Mouse (Mus musculus) embryonic facial prominence, embryonic 12.5 days (tissue): ENCODE results near the gene Klhl5. TPM values are rescaled to one million over a fixed set of nuclear protein-coding genes. Genes with fewer than 3 reads are reported as not detected.

Source experiments
- ATAC-seq: fragments of 200-750 bp; cut with Nextera tagmentation; 2 replicates; pipeline ENCODE4 v1.8.0; 2017; ENCODE audit not compliant: insufficient number of reproducible peaks, insufficient read depth, low FRiP score, low TSS enrichment
- H3K27ac ChIP-seq: fragments of 300-500 bp; sonication (generic); 2 replicates; pipeline ENCODE4 v1.5.1; 2016; ENCODE audit warnings: mild to moderate bottlenecking
- H3K27me3 ChIP-seq: fragments of 300-500 bp; sonication (generic); 2 replicates; pipeline ENCODE4 v1.6.1; 2016; ENCODE audit warnings: mild to moderate bottlenecking, moderate library complexity
- H3K36me3 ChIP-seq: fragments of 300-500 bp; sonication (generic); 2 replicates; pipeline ENCODE4 v1.6.1; 2016; ENCODE audit warnings: mild to moderate bottlenecking
- H3K4me1 ChIP-seq: fragments of 300-500 bp; sonication (generic); 2 replicates; pipeline ENCODE4 v1.6.1; 2016
- H3K4me2 ChIP-seq: fragments of 300-500 bp; sonication (generic); replicated peaks from 2 replicates; pipeline ENCODE4 v1.6.1; 2016; ENCODE audit warnings: mild to moderate bottlenecking, moderate library complexity
- H3K4me3 ChIP-seq: fragments of 300-500 bp; sonication (generic); 2 replicates; pipeline ENCODE4 v1.5.1; 2016; ENCODE audit warnings: mild to moderate bottlenecking
- H3K9ac ChIP-seq: fragments of 300-500 bp; sonication (generic); 2 replicates; pipeline ENCODE4 v1.6.1; 2016; ENCODE audit warnings: mild to moderate bottlenecking, moderate library complexity
- H3K9me3 ChIP-seq: fragments of 300-500 bp; sonication (generic); 2 replicates; pipeline ENCODE4 v1.6.1; 2016; ENCODE audit warnings: mild to moderate bottlenecking, moderate library complexity
- WGBS: fragments of 180-500 bp; shearing (Covaris S2); methylation state at CpG from one replicate; pipeline ENCODE4 v1.1.7; 2016; 5-methylcytosine and 5-hydroxymethylcytosine counted together
- polyA plus RNA-seq: library from polyadenylated mRNA; unstranded; fragments of >200 nt; fragmentation: Nextera tagmentation; extraction: Ambion mirVana; gene quantifications from 2 replicates; pipeline ENCODE4 v1.2.1, GENCODE M21; 2016

Gene Klhl5
- polyA plus RNA-seq: 23.5 and 24.0 TPM in 2 replicates

DNA sequence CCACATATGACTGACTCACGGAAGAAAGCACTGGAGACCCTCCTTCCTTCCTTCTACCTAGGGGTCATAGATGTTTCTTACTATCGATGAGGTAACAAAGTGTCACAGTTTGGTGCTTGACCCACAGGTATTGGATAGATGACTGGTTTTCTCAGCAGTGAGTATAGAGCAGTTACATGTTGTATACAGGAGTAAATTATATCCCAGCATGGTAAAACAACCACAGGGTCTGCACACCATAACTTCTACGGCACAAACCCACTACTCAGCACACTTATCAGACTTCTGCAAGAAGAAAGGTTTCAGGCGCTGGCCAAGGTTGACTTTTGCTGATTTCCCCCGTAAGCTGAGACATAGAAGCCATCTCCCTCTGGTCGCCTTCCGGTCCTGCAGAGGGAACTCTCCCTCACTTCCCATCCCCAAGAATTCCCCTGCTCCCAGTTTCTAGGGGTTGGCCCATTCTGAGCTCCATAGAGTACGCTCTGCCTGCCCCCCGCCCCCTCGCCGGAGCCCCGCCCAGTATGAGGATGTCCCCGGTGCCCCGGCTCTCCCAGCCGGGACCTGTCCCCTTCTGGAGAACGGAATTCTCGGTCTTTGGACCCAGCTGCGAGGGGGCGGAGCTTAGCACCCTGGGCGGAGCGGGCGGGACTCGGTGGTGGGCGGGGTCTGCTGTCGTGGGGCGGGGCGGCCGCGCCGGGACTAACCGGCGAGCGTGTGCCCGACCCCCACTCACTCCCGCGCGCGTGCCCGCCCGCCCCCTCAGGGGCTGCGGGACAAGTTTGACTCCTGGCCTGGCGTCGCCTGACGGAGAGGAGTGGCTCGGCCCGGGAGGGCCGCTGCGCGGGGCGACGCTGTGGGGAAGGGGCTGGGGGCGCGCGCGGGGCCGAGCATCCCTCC lies at the start of gene Klhl5:
TSS of gene Klhl5 (plus strand) at position 664 of the 897 bp plus-strand sequence.
- Histone ChIP-seq H3K27ac (peak within 1 kb of the TSS; percentile 83), H3K4me3 (peak within 1 kb of the TSS; percentile 81), H3K4me1 (no peaks in the 10 kb centered on the region; the same call in 1 of the 2 replicates), H3K9ac (peak within 1 kb of the TSS; percentile 86), H3K4me2 (peak within 1 kb of the TSS; percentile 64), H3K9me3 (no peaks in the 10 kb centered on the region), H3K36me3 (no peaks in the 10 kb centered on the region), H3K27me3 (no peaks in the 10 kb centered on the region)
- peak; percentile 93 for ATAC-seq
- 4% methylated on average over 46 of the region's 56 CpGs for whole genome bisulfite sequencing

DNA sequence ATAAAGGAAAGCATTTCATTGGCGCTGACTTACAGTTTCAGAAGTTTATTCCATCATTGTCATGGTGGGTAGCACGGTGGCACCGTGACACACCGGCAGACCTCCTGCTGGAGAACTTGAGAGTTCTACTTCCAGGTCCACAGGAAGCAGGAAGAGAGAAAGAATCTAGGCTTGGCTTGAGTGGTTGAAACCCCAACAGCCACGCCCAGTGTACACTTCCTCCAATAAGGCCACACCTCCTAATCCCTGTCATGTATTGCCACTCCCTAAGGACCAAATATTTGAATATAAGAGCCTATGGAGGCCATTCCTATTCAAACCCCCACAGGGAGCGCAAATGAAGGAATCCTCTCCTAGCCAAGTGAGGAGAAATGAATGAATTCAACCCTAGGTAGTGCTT lies 49.7 kb upstream of the Klhl5 start:
- no peaks in the 10 kb centered on the region for H3K4me1 ChIP-seq
- H3K36me3 ChIP-seq: no peaks in the 10 kb centered on the region
- no peak overlapping the region for H3K9ac ChIP-seq
- H3K27me3 ChIP-seq: no peaks in the 10 kb centered on the region
- no peak for ATAC-seq
- 92% methylated on average over 6 of the region's 6 CpGs for WGBS
- H3K4me3 ChIP-seq: no peak overlapping the region
- H3K27ac ChIP-seq: no peak overlapping the region
- no peak overlapping the region for H3K4me2 ChIP-seq
- H3K9me3 ChIP-seq: no peaks in the 10 kb centered on the region

DNA sequence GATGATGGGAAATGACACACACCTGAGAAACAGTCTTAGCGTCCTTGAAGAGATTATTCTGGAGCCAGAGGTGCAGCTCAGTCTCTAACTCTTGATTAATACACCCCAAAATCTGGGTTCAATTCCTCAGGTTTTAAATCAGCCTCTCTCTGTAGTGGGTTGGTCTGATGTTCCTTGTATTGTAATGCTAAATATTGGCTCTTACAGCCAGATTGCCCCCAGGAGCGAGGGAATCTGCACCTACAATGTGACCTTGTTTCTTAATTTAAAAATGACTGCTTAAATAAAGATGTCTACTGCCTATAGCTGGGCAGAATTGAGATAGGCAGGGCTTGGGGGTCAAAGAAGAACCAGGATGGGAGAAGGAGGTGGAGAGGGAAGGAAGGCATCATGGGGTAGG lies 47.5 kb upstream of the Klhl5 start:
- no peak overlapping the region for H3K4me3 ChIP-seq
- H3K27me3 ChIP-seq: no peaks in the 10 kb centered on the region
- H3K27ac ChIP-seq: no peak overlapping the region
- no peaks in the 10 kb centered on the region for H3K9me3 ChIP-seq
- no peak overlapping the region for H3K9ac ChIP-seq
- no peak for ATAC-seq
- no peak overlapping the region for H3K4me2 ChIP-seq
- H3K4me1 ChIP-seq: no peaks in the 10 kb centered on the region
- WGBS: 72% methylated on average over 2 of the region's 2 CpGs
- H3K36me3 ChIP-seq: no peaks in the 10 kb centered on the region

DNA sequence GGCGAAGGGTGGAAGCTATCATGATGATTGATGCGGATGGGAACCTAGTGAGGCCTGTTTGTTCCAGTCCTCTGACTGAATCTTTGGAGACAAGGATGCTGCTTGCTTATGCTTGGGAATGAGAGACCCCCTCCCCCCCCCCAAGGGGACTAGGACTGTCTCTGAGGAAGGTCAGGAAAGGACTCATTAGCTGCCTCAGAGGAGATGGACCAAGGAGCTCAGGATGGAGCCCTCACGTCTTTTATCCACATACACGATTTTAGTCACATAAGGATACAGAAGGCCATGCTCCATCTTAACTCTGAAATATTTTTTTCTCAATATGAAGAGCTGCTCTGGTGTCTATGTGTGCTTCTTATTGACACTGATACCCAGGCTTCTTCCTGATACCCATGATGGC lies 45.1 kb upstream of the Klhl5 start:
- H3K4me3 ChIP-seq: no peak overlapping the region
- H3K27ac ChIP-seq: no peak overlapping the region
- no peaks in the 10 kb centered on the region for H3K36me3 ChIP-seq
- H3K27me3 ChIP-seq: no peaks in the 10 kb centered on the region
- H3K9me3 ChIP-seq: no peaks in the 10 kb centered on the region
- no peak overlapping the region for H3K4me2 ChIP-seq
- no peaks in the 10 kb centered on the region for H3K4me1 ChIP-seq
- WGBS: 86% methylated on average over 4 of the region's 4 CpGs
- H3K9ac ChIP-seq: no peak overlapping the region
- ATAC-seq: no peak

DNA sequence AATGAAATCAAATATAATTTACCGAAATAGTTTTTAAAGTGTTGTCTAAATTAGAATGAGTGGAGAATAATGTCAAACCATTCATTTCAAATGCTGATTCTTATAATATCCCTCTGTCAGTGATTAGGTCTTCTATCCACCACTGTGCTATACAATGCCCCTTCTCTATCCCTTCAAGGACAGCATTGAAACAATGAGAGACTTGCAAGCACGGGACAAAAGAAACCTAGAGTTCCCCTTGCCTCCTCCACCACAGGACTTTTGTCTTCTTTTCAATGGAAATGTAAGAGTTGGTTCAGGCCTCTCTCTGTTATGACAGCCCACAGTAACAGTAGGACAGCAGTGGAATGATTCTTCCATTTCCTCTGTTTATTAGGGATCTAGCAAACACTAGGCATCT lies 44.1 kb upstream of the Klhl5 start:
- 74% methylated on average over 2 of the region's 2 CpGs for WGBS
- H3K27ac ChIP-seq: no peak overlapping the region
- ATAC-seq: no peak

DNA sequence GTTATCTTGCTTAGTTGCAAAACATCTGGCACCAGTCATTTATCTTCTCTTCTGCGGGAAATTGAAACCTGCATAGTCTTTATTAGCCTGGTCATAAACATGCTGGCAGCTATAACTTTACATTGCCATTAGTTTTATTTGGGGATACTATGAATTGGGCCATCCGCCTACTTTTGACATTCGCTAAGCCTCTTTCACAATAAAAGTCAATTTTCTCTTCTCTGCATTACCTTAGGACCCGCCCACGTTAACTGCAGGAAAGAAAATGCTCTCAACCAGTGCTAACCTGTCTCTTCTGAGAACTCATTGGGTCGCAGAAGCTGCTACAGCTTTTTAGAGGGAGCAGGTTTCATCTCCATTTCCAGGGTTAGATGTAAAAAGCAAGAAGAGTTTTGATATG lies 39.2 kb upstream of the Klhl5 start:
- WGBS: 80% methylated on average over 6 of the region's 6 CpGs
- no peak for ATAC-seq
- Histone ChIP-seq H3K9me3 (no peaks in the 10 kb centered on the region), H3K9ac (no peak overlapping the region), H3K4me3 (no peak overlapping the region), H3K27me3 (no peaks in the 10 kb centered on the region), H3K36me3 (no peaks in the 10 kb centered on the region), H3K27ac (no peak overlapping the region), H3K4me2 (no peak overlapping the region), H3K4me1 (no peaks in the 10 kb centered on the region)

More for the DNA sequence above, 44.1 kb upstream of the Klhl5 start:
- H3K27me3 ChIP-seq: no peaks in the 10 kb centered on the region
- no peaks in the 10 kb centered on the region for H3K9me3 ChIP-seq
- H3K9ac ChIP-seq: no peak overlapping the region
- no peak overlapping the region for H3K4me3 ChIP-seq
- H3K36me3 ChIP-seq: no peaks in the 10 kb centered on the region
- H3K4me1 ChIP-seq: no peaks in the 10 kb centered on the region
- H3K4me2 ChIP-seq: no peak overlapping the region

- 71% methylated on average over 11 of the region's 11 CpGs for WGBS
Measured at GRCm38 (mm10) chr5:65069872-65070271, 37.5 kb upstream of the Klhl5 start.

DNA sequence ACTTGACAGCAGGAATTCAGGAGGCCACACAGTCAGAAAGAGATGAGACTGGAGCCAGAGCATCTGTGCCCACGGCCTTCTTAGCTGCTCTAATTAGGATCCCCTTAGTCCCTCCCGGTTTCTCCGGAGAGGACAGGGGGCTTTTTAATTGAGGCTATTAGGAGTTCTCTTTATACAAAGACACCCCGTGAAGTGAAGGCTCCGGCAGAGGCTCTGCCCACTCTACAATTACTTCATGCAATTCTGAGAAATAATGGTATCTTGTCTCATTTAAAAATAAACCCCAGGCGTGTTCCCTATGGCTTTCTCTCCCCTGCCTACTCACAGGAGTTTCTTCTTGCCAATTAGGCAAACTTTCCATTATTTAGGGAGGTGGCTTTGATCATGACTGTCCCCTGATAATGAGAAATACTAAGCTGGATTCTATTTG lies 35.6 kb upstream of the Klhl5 start:
- ATAC-seq: no peak
- Histone ChIP-seq H3K36me3 (no peaks in the 10 kb centered on the region), H3K4me2 (no peak overlapping the region), H3K9me3 (no peaks in the 10 kb centered on the region), H3K4me3 (no peak overlapping the region), H3K4me1 (no peaks in the 10 kb centered on the region), H3K27me3 (no peaks in the 10 kb centered on the region), H3K9ac (no peak overlapping the region), H3K27ac (no peak overlapping the region)
- WGBS: 19% methylated on average over 6 of the region's 6 CpGs

More at GRCm38 (mm10) chr5:65069872-65070271, 37.5 kb upstream of the Klhl5 start:
- no peaks in the 10 kb centered on the region for H3K4me1 ChIP-seq
- H3K36me3 ChIP-seq: no peaks in the 10 kb centered on the region
- H3K9me3 ChIP-seq: no peaks in the 10 kb centered on the region
- no peaks in the 10 kb centered on the region for H3K27me3 ChIP-seq
- no peak overlapping the region for H3K27ac ChIP-seq
- ATAC-seq: no peak
- H3K9ac ChIP-seq: no peak overlapping the region
- no peak overlapping the region for H3K4me3 ChIP-seq
- H3K4me2 ChIP-seq: no peak overlapping the region

GRCm38 (mm10) chr5:65073247-65073646 lies 34.1 kb upstream of the Klhl5 start:
- no peak overlapping the region for H3K27ac ChIP-seq
- WGBS: 67% methylated on average over 4 of the region's 4 CpGs
- H3K4me2 ChIP-seq: no peak overlapping the region

GRCm38 (mm10) chr5:65074693-65075092 lies 32.6 kb upstream of the Klhl5 start:
- Histone ChIP-seq H3K4me3 (no peak overlapping the region), H3K4me2 (no peak overlapping the region), H3K9ac (no peak overlapping the region), H3K27me3 (no peaks in the 10 kb centered on the region), H3K4me1 (no peaks in the 10 kb centered on the region), H3K36me3 (no peaks in the 10 kb centered on the region), H3K27ac (no peak overlapping the region), H3K9me3 (no peaks in the 10 kb centered on the region)
- 64% methylated on average over 7 of the region's 7 CpGs for WGBS
- ATAC-seq: no peak

More at GRCm38 (mm10) chr5:65073247-65073646, 34.1 kb upstream of the Klhl5 start:
- Histone ChIP-seq H3K9ac (no peak overlapping the region), H3K36me3 (no peaks in the 10 kb centered on the region), H3K27me3 (no peaks in the 10 kb centered on the region), H3K4me1 (no peaks in the 10 kb centered on the region), H3K4me3 (no peak overlapping the region), H3K9me3 (no peaks in the 10 kb centered on the region)
- ATAC-seq: no peak

GRCm38 (mm10) chr5:65076087-65076486 lies 31.3 kb upstream of the Klhl5 start:
- Histone ChIP-seq H3K27me3 (no peaks in the 10 kb centered on the region), H3K4me1 (no peaks in the 10 kb centered on the region), H3K4me3 (no peak overlapping the region), H3K9me3 (no peaks in the 10 kb centered on the region), H3K9ac (no peak overlapping the region), H3K4me2 (no peak overlapping the region), H3K36me3 (no peaks in the 10 kb centered on the region), H3K27ac (no peak overlapping the region)
- ATAC-seq: no peak
- WGBS: 75% methylated on average over 2 of the region's 2 CpGs

GRCm38 (mm10) chr5:65076748-65077147 lies 30.6 kb upstream of the Klhl5 start:
- no peak overlapping the region for H3K9ac ChIP-seq
- no peaks in the 10 kb centered on the region for H3K9me3 ChIP-seq
- no peaks in the 10 kb centered on the region for H3K27me3 ChIP-seq
- 30% methylated on average over 3 of the region's 3 CpGs for WGBS
- no peaks in the 10 kb centered on the region for H3K36me3 ChIP-seq
- ATAC-seq: no peak
- H3K4me1 ChIP-seq: no peaks in the 10 kb centered on the region
- no peak overlapping the region for H3K4me3 ChIP-seq
- H3K27ac ChIP-seq: no peak overlapping the region
- H3K4me2 ChIP-seq: no peak overlapping the region
